Mouse (Mus musculus): ENCODE measurements around the gene Gm5767. TPM values are rescaled to one million over a fixed set of nuclear protein-coding genes. Genes with fewer than 3 reads are reported as not detected.

Gm5767 gene
- polyA plus RNA-seq (2017; shearing (Covaris generic)): not detected

DNA sequence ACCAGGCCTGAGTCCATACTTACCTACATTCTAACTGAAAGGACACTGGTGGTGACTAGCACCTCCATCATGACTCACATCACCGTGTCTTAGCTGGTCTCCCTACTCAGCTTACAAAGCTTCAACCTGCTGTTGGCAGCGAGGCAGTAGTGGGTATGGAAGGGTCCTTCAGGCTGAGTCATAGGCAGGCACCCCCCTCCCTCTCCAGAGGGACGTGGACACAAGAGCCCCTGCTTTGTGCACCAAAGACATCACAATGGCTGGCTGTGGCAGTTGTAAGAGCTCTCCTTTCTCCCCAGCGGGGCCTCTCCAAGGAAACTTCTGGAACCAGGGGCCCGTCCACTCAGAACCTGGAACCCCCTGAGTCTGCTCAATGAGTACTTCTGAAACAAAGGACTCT is at the start of gene Gm5767:
Gene Gm5767, plus strand, starts transcription at position 301 of the 400 bp plus-strand sequence.

DNA sequence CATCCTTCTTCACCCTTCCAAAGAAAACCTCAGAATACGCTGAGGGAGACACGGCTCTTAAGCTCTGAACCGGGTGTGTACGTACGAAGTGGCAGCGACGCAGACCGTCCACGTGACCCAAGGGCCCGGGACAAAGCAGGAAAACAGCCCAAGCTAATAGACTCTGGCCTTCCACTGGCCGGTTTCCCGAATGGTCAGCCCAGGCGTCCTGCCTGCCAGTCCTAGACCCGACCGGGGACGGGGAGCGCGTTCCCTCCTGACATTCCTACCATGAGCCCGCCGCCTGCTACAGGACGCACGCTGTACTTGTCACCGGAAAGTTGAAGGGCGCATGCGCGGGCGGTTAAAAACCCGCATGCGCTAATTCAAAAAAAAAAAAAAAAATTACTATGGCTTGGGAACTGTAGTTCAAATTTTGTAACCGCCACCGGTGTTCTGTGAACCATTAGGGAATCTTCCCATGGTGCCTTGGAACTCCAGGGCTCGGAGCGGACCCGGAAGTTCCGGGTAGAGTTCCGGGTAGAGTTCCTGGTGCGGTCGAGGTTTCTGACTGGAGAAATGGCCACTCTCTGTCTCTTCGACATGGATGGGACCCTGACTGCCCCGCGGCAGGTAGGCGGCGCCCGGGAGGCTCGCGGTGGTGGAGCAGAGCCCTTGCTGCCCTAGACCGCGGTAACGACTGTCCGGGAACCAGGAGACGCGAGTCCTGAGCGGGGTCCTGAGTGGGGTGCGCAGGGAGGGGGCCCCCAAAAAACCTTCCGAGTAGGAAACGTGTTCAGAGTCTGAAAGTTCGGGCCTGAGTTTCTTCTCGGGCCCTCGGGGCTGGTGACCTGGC is 43.1 kb upstream of the Gm5767 start, which contains the start of the genes Pmm2 and Tmem186:
Gene Pmm2, plus strand, starts transcription at position 458 of the 835 bp plus-strand sequence.
Gene Tmem186, minus strand, starts transcription at position 496 of the 835 bp plus-strand sequence.

DNA sequence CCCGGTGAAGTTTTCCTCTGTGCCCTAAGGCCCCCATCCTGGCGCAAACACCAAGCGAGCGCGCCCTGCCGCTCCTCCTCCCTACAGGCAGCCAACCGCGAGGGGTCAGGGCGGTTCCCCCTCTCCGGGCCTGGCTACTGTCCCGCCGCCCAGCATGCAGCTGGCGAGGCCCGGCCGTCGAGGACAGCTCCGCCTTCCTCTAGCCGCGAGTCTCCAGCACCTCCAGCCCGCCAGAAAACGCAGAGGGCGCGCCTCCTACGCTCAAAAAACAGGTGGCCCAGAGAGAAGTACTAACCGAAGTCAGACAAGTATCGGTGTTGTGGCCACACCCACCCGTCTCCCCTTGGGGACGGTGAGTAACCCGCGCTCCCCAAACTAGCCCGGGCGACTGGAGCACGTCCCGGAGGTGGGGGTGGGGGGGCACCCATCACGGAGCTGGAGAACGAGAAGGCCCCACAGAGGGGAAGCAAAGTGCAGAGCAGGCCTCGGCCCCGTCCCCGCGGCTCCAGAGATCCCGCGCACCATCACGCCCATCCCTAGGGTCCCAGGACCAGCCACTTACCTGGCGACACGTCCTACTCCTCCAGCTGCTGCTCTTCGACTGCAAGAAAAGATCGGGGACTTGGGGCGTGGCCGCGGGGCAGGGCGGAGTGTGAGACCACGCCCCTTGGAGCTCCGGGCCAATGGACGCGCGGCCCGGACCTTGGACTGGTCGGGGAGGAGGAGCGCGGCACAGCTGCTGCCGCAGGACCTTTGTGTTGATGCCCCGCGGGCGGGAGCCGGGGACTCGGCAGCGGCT is 8.8 kb upstream of the Gm5767 start, which contains the start of gene Carhsp1:
Gene Carhsp1, minus strand, starts transcription at position 605 of the 799 bp plus-strand sequence.

Other genes starting within 250 kb of the Gm5767 start
- gene Mettl22, start 210.0 kb upstream of the Gm5767 start, polyA plus RNA-seq (2017; shearing (Covaris generic)): 23.2 TPM
- gene Abat, start 167.3 kb upstream of the Gm5767 start, polyA plus RNA-seq (2017; shearing (Covaris generic)): 0.30 TPM
- 84.2 TPM for gene Pmm2, start 43.1 kb upstream of the Gm5767 start, polyA plus RNA-seq (2017; shearing (Covaris generic))
- gene Tmem186, start 43.1 kb upstream of the Gm5767 start, polyA plus RNA-seq (2017; shearing (Covaris generic)): 17.2 TPM
- 14.3 TPM for gene Carhsp1, start 8.6 kb upstream of the Gm5767 start, polyA plus RNA-seq (2017; shearing (Covaris generic))
- gene Usp7, start 111.5 kb downstream of the Gm5767 start, polyA plus RNA-seq (2017; shearing (Covaris generic)): 182 TPM
- 71.5 TPM for gene 1810013L24Rik, start 149.3 kb downstream of the Gm5767 start, polyA plus RNA-seq (2017; shearing (Covaris generic))

Data from naive thymus-derived CD4-positive, alpha-beta T cell, adult 5 months (primary cell).